Mouse (Mus musculus): ENCODE results near the gene Cct7. TPM values are rescaled to one million over a fixed set of nuclear protein-coding genes. Genes with fewer than 3 reads are reported as not detected.

Cct7 gene
- polyA plus RNA-seq, 1 experiment from 2014 or later, result 647 TPM

- H3K4me1 ChIP-seq (replicated peaks; ENCODE audit: control insufficient read depth, insufficient read depth, low read length), result peaks cover 6% of the 10 kb centered on the region; the same call in 1 of the 2 replicates
- no peaks in the 10 kb centered on the region for H3K9me3 ChIP-seq (ENCODE audit: control insufficient read depth, low read length)
- no peak overlapping the region for H3K27ac ChIP-seq (ENCODE audit: low read depth, low read length)
- H3K4me3 ChIP-seq (ENCODE audit: low read depth, low read length), result peak overlapping the region; percentile 24
- DNase-seq (ENCODE audit: low spot score) (peak; percentile 62), ATAC-seq (replicated peaks; ENCODE audit: low FRiP score) (no peak)
- peak overlapping the region; percentile 44 for H3K4me2 ChIP-seq (ENCODE audit: low read depth, low read length, severe bottlenecking)
- 4% methylated on average over 92 of the region's 92 CpGs for WGBS
- no peaks in the 10 kb centered on the region for H3K36me3 ChIP-seq (ENCODE audit: control insufficient read depth, insufficient read depth, low read length)
- peaks cover 25% of the 10 kb centered on the region for H3K27me3 ChIP-seq (ENCODE audit: control insufficient read depth, insufficient read depth, low read length)
- H3K9ac ChIP-seq (ENCODE audit: low read length), result no peak overlapping the region
Measured at GRCm38 (mm10) chr6:85483843-85484721, 32.8 kb downstream of the Cct7 start.

- Histone ChIP-seq H3K36me3 (ENCODE audit: control insufficient read depth, insufficient read depth, low read length) (no peaks in the 10 kb centered on the region), H3K9ac (ENCODE audit: low read length) (no peak overlapping the region), H3K4me2 (ENCODE audit: low read depth, low read length, severe bottlenecking) (no peak overlapping the region), H3K27me3 (ENCODE audit: control insufficient read depth, insufficient read depth, low read length) (peaks cover 25% of the 10 kb centered on the region), H3K27ac (ENCODE audit: low read depth, low read length) (no peak overlapping the region), H3K4me3 (ENCODE audit: low read depth, low read length) (no peak overlapping the region), H3K9me3 (ENCODE audit: control insufficient read depth, low read length) (no peaks in the 10 kb centered on the region), H3K4me1 (replicated peaks; ENCODE audit: control insufficient read depth, insufficient read depth, low read length) (peaks cover 8% of the 10 kb centered on the region)
- no peak for ATAC-seq (replicated peaks; ENCODE audit: low FRiP score)
- DNase-seq (ENCODE audit: low spot score), result no peak
- 73% methylated on average over 2 of the region's 2 CpGs for WGBS
Measured at GRCm38 (mm10) chr6:85485738-85486137, 34.4 kb downstream of the Cct7 start.

DNA sequence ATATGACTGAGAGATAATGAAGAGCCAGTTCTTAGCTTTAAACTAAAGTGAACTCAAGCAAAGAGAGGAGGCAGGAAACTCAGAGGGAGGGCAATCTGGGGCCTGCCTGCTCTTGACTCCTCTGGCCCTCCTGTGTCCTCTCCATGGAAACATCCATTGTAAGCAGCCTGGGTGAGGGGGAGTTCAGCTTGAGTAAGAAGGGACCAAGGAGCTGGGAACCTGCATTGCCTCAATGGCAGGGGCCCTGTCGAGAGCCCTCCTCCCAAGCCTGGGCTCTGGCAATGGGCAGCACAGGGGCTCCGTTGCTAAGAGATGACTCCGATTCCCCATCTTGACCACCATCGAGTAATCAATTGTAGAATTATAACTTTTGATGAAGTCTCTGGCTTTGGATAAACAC is 37.2 kb downstream of the Cct7 start:
- H3K4me1 ChIP-seq (replicated peaks; ENCODE audit: control insufficient read depth, insufficient read depth, low read length), result peaks cover 8% of the 10 kb centered on the region
- H3K4me2 ChIP-seq (ENCODE audit: low read depth, low read length, severe bottlenecking), result no peak overlapping the region
- no peak overlapping the region for H3K27ac ChIP-seq (ENCODE audit: low read depth, low read length)
- H3K9ac ChIP-seq (ENCODE audit: low read length), result no peak overlapping the region
- H3K36me3 ChIP-seq (ENCODE audit: control insufficient read depth, insufficient read depth, low read length), result no peaks in the 10 kb centered on the region
- ATAC-seq (replicated peaks; ENCODE audit: low FRiP score) (no peak), DNase-seq (ENCODE audit: low spot score) (no peak)
- no peaks in the 10 kb centered on the region for H3K9me3 ChIP-seq (ENCODE audit: control insufficient read depth, low read length)
- peaks cover 24% of the 10 kb centered on the region for H3K27me3 ChIP-seq (ENCODE audit: control insufficient read depth, insufficient read depth, low read length)
- H3K4me3 ChIP-seq (ENCODE audit: low read depth, low read length), result no peak overlapping the region
- 44% methylated on average over 4 of the region's 4 CpGs for WGBS

DNA sequence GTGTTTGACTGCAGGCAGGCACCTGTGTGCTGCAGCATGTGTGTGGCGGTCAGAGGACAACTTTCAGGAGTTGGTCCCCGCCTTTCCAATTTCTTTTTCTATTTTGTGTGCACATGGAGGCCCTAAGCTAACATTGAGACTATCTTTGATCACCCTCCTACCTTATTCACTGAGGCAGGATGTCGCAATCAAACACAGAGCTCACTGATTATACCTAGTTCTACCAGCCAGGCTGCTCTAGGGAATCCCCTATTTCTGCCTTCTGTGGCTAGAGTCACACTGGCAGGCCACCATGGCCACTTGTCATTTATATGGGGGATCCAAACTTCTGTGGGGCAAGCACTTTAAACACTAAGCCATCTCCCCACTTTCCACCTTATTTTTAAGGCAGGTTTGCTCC is 38.4 kb downstream of the Cct7 start:
- H3K27me3 ChIP-seq (ENCODE audit: control insufficient read depth, insufficient read depth, low read length), result peaks cover 12% of the 10 kb centered on the region
- no peak for ATAC-seq (replicated peaks; ENCODE audit: low FRiP score)
- no peak overlapping the region for H3K27ac ChIP-seq (ENCODE audit: low read depth, low read length)
- peak overlapping the region; percentile 8; the same call in 1 of the 2 replicates for H3K9ac ChIP-seq (ENCODE audit: low read length)
- no peak overlapping the region for H3K4me2 ChIP-seq (ENCODE audit: low read depth, low read length, severe bottlenecking)
- whole genome bisulfite sequencing, result 78% methylated on average over 3 of the region's 3 CpGs
- H3K36me3 ChIP-seq (ENCODE audit: control insufficient read depth, insufficient read depth, low read length), result no peaks in the 10 kb centered on the region
- no peaks in the 10 kb centered on the region for H3K9me3 ChIP-seq (ENCODE audit: control insufficient read depth, low read length)
- H3K4me1 ChIP-seq (replicated peaks; ENCODE audit: control insufficient read depth, insufficient read depth, low read length), result peaks cover 3% of the 10 kb centered on the region
- no peak for DNase-seq (ENCODE audit: low spot score)
- H3K4me3 ChIP-seq (ENCODE audit: low read depth, low read length), result no peak overlapping the region

GRCm38 (mm10) chr6:85490252-85490651 is 38.9 kb downstream of the Cct7 start:
- no peaks in the 10 kb centered on the region for H3K9me3 ChIP-seq (ENCODE audit: control insufficient read depth, low read length)
- WGBS, result 88% methylated on average over 4 of the region's 4 CpGs
- H3K27ac ChIP-seq (ENCODE audit: low read depth, low read length), result no peak overlapping the region
- no peak overlapping the region for H3K4me2 ChIP-seq (ENCODE audit: low read depth, low read length, severe bottlenecking)
- no peak overlapping the region for H3K4me3 ChIP-seq (ENCODE audit: low read depth, low read length)
- H3K27me3 ChIP-seq (ENCODE audit: control insufficient read depth, insufficient read depth, low read length), result peaks cover 6% of the 10 kb centered on the region
- DNase-seq (ENCODE audit: low spot score) (no peak), ATAC-seq (replicated peaks; ENCODE audit: low FRiP score) (no peak)
- H3K4me1 ChIP-seq (replicated peaks; ENCODE audit: control insufficient read depth, insufficient read depth, low read length), result peaks cover 3% of the 10 kb centered on the region
- no peak overlapping the region for H3K9ac ChIP-seq (ENCODE audit: low read length)
- H3K36me3 ChIP-seq (ENCODE audit: control insufficient read depth, insufficient read depth, low read length), result no peaks in the 10 kb centered on the region

DNA sequence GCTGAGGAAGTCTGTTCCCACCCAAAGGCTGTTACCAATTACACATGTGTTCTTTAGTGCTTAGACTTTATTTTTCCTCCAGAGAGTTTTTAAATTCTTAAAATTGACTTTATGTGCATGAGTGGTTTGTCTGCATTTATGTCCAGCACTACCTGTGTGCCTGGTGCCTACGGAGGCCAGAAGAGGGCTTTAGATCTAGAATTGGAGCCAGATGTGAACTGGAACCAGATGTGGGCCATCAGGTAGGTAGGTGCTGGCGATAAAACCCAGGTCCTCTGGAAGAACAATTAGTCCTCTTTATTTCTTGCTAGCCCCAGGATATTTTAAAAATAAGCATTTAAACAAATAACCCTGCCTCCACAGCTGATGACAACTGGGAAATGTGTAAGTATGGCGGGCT is 40.3 kb downstream of the Cct7 start:
- Histone ChIP-seq H3K9me3 (ENCODE audit: control insufficient read depth, low read length) (no peaks in the 10 kb centered on the region), H3K4me3 (ENCODE audit: low read depth, low read length) (no peak overlapping the region), H3K4me1 (replicated peaks; ENCODE audit: control insufficient read depth, insufficient read depth, low read length) (peaks cover 3% of the 10 kb centered on the region), H3K36me3 (ENCODE audit: control insufficient read depth, insufficient read depth, low read length) (no peaks in the 10 kb centered on the region), H3K27ac (ENCODE audit: low read depth, low read length) (no peak overlapping the region), H3K27me3 (ENCODE audit: control insufficient read depth, insufficient read depth, low read length) (no peaks in the 10 kb centered on the region), H3K9ac (ENCODE audit: low read length) (no peak overlapping the region), H3K4me2 (ENCODE audit: low read depth, low read length, severe bottlenecking) (no peak overlapping the region)
- WGBS, result 82% methylated on average over 3 of the region's 3 CpGs
- ATAC-seq (replicated peaks; ENCODE audit: low FRiP score) (no peak), DNase-seq (ENCODE audit: low spot score) (no peak)

DNA sequence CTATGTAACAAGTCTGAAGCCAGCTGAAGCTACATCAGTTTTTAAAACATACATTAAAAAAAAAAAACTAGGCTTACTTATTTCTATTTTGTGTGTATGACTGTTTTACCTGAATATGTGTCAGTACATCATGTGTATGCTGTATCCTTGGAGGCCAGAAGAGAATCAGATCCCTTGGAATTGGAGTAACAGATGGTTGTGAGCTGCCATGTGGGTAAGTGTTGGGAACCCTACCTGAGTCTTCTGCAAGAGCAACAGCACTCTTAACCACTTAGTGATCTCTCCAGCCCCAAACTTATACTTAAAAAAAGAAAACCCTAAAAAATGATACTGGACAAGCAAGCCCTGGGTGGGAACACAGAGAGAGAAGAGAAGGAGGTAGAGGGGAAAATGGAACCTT is 45.7 kb downstream of the Cct7 start:
- Histone ChIP-seq H3K4me3 (ENCODE audit: low read depth, low read length) (no peak overlapping the region), H3K27me3 (ENCODE audit: control insufficient read depth, insufficient read depth, low read length) (no peaks in the 10 kb centered on the region), H3K36me3 (ENCODE audit: control insufficient read depth, insufficient read depth, low read length) (no peaks in the 10 kb centered on the region), H3K4me2 (ENCODE audit: low read depth, low read length, severe bottlenecking) (no peak overlapping the region), H3K27ac (ENCODE audit: low read depth, low read length) (no peak overlapping the region), H3K9me3 (ENCODE audit: control insufficient read depth, low read length) (no peaks in the 10 kb centered on the region), H3K9ac (ENCODE audit: low read length) (no peak overlapping the region), H3K4me1 (replicated peaks; ENCODE audit: control insufficient read depth, insufficient read depth, low read length) (peaks cover 2% of the 10 kb centered on the region; the same call in 1 of the 2 replicates)
- ATAC-seq (replicated peaks; ENCODE audit: low FRiP score) (no peak), DNase-seq (ENCODE audit: low spot score) (no peak)

- no peak overlapping the region for H3K4me3 ChIP-seq (ENCODE audit: low read depth, low read length)
- H3K4me2 ChIP-seq (ENCODE audit: low read depth, low read length, severe bottlenecking), result no peak overlapping the region
- H3K27ac ChIP-seq (ENCODE audit: low read depth, low read length), result no peak overlapping the region
- no peaks in the 10 kb centered on the region for H3K9me3 ChIP-seq (ENCODE audit: control insufficient read depth, low read length)
- 73% methylated on average over 9 of the region's 9 CpGs for WGBS
- no peaks in the 10 kb centered on the region for H3K36me3 ChIP-seq (ENCODE audit: control insufficient read depth, insufficient read depth, low read length)
- peaks cover 6% of the 10 kb centered on the region; the same call in 1 of the 2 replicates for H3K4me1 ChIP-seq (replicated peaks; ENCODE audit: control insufficient read depth, insufficient read depth, low read length)
- DNase-seq (ENCODE audit: low spot score), result no peak
- no peak for ATAC-seq (replicated peaks; ENCODE audit: low FRiP score)
- H3K9ac ChIP-seq (ENCODE audit: low read length), result no peak overlapping the region
- no peaks in the 10 kb centered on the region for H3K27me3 ChIP-seq (ENCODE audit: control insufficient read depth, insufficient read depth, low read length)
Measured at GRCm38 (mm10) chr6:85498147-85498546, 46.8 kb downstream of the Cct7 start.

DNA sequence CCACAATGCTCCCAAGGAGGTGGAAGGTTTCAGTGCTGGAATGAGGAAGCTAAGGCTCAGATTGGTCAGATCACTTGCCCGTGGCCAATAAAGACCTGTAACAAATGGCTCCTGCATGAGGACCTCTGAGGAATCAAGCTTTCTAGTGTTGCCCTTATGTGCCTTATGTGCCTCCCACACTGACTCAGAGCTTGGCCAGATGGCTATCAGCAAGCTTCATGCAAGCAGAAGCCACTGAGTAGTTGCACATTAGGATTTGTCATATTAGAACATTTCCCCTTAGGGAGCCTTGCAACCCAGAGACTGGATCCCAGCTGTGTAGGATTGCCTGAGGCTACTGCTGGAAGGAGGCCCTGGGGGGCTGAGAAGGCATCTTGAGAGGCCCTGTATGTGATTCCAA is 49.1 kb downstream of the Cct7 start:
- no peaks in the 10 kb centered on the region for H3K36me3 ChIP-seq (ENCODE audit: control insufficient read depth, insufficient read depth, low read length)
- DNase-seq (ENCODE audit: low spot score), result no peak
- ATAC-seq (replicated peaks; ENCODE audit: low FRiP score), result no peak
- no peak overlapping the region for H3K9ac ChIP-seq (ENCODE audit: low read length)
- H3K9me3 ChIP-seq (ENCODE audit: control insufficient read depth, low read length), result no peaks in the 10 kb centered on the region
- H3K27ac ChIP-seq (ENCODE audit: low read depth, low read length), result no peak overlapping the region
- H3K4me2 ChIP-seq (ENCODE audit: low read depth, low read length, severe bottlenecking), result no peak overlapping the region
- peaks cover 6% of the 10 kb centered on the region; the same call in 1 of the 2 replicates for H3K4me1 ChIP-seq (replicated peaks; ENCODE audit: control insufficient read depth, insufficient read depth, low read length)
- H3K4me3 ChIP-seq (ENCODE audit: low read depth, low read length), result no peak overlapping the region
- WGBS, result 60% methylated on average over 1 of the region's 1 CpGs
- peaks cover 4% of the 10 kb centered on the region; the same call in 1 of the 2 replicates for H3K27me3 ChIP-seq (ENCODE audit: control insufficient read depth, insufficient read depth, low read length)
